Mouse (Mus musculus) CD8-positive naive resting alpha-beta T cell, adult 2 months (primary cell): ENCODE results near the gene Utrn.

Source experiments
- DNase-seq, 2 experiments: peaks; one replicate each; pipeline ENCODE4 v3.0.0; 2022; ENCODE audit warnings: low read depth in 2 of 2, low spot score in 2 of 2

Gene Utrn

GRCm38 (mm10) chr10:12339005-12339703, 530.0 kb downstream of the Utrn start:
- no peak for DNase-seq
